Mouse (Mus musculus): ENCODE results near the gene Npsr1. TPM values are rescaled to one million over a fixed set of nuclear protein-coding genes. Genes with fewer than 3 reads are reported as not detected.

Npsr1 gene
- 0.19 and 0.62 TPM in 2 replicates for total RNA-seq (2014; rRNA removed)
- 0.29 and 0.62 TPM in 2 replicates for polyA plus RNA-seq (2015; fragmentation: Nextera tagmentation; extraction: Ambion mirVana)

DNA sequence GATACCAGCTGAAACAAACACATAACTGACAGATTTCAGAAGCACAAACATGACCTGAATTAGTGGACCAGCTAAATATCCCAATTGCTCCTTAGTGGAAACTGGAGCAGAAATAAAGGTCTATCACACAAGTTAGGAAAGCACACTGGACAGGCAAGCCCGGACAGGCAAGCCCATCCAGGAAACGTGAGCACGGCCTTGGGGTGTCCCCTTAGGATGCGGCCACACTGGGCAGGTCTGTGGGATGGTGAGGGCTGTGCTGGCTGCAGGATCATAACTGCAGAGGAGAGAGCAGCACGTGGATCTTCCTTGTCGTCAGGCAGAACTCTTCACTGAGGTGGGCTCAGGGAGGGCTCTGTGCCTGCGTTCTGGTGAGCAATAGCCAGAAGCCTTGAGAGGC is at the start of gene Npsr1:
Gene Npsr1 (plus strand): TSS at position 301 of the 400 bp plus-strand sequence.
- no peak for DNase-seq
- H3K4me3 ChIP-seq (ENCODE audit: low read depth, low read length): no peak within 1 kb of the TSS
- WGBS: 82% methylated on average over 7 of the region's 7 CpGs

GRCm38 (mm10) chr9:24051538-24051937 is 46.3 kb upstream of the Npsr1 start:
- DNase-seq (no peak), ATAC-seq (no peak)
- H3K9ac ChIP-seq: no peak overlapping the region
- no peaks in the 10 kb centered on the region for H3K9me3 ChIP-seq (ENCODE audit: low read length)
- H3K36me3 ChIP-seq (ENCODE audit: insufficient read depth): no peaks in the 10 kb centered on the region
- H3K4me1 ChIP-seq (ENCODE audit: insufficient read depth): no peaks in the 10 kb centered on the region
- no peak for TF ChIP-seq CTCF (IDR thresholded peaks at IDR 0.05; ENCODE audit: low read depth)
- no peak overlapping the region for H3K4me2 ChIP-seq (ENCODE audit: low read depth)
- H3K27me3 ChIP-seq (ENCODE audit: insufficient read depth, low read length): no peaks in the 10 kb centered on the region
- H3K4me3 ChIP-seq (ENCODE audit: low read depth, low read length): no peak overlapping the region
- H3K27ac ChIP-seq (ENCODE audit: low read depth, low read length): no peak overlapping the region

More for the DNA sequence above, at the start of gene Npsr1:
- H3K9ac ChIP-seq: no peak within 1 kb of the TSS
- no peak within 1 kb of the TSS for H3K4me2 ChIP-seq (ENCODE audit: low read depth)
- no peak for ATAC-seq
- no peaks in the 10 kb centered on the region for H3K36me3 ChIP-seq (ENCODE audit: insufficient read depth)
- no peak for TF ChIP-seq CTCF (IDR thresholded peaks at IDR 0.05; ENCODE audit: low read depth)
- no peak within 1 kb of the TSS for H3K27ac ChIP-seq (ENCODE audit: low read depth, low read length)
- no peaks in the 10 kb centered on the region for H3K4me1 ChIP-seq (ENCODE audit: insufficient read depth)
- no peaks in the 10 kb centered on the region for H3K9me3 ChIP-seq (ENCODE audit: low read length)
- no peaks in the 10 kb centered on the region for H3K27me3 ChIP-seq (ENCODE audit: insufficient read depth, low read length)

- H3K9me3 ChIP-seq (ENCODE audit: low read length): no peaks in the 10 kb centered on the region
- no peak for TF ChIP-seq CTCF (IDR thresholded peaks at IDR 0.05; ENCODE audit: low read depth)
- no peak overlapping the region for H3K9ac ChIP-seq
- no peaks in the 10 kb centered on the region for H3K4me1 ChIP-seq (ENCODE audit: insufficient read depth)
- H3K36me3 ChIP-seq (ENCODE audit: insufficient read depth): no peaks in the 10 kb centered on the region
- H3K27me3 ChIP-seq (ENCODE audit: insufficient read depth, low read length): no peaks in the 10 kb centered on the region
- DNase-seq: no peak
- no peak for ATAC-seq
- no peak overlapping the region for H3K27ac ChIP-seq (ENCODE audit: low read depth, low read length)
- no peak overlapping the region for H3K4me2 ChIP-seq (ENCODE audit: low read depth)
- no peak overlapping the region for H3K4me3 ChIP-seq (ENCODE audit: low read depth, low read length)
Observed at GRCm38 (mm10) chr9:24063251-24063650, 34.5 kb upstream of the Npsr1 start.

DNA sequence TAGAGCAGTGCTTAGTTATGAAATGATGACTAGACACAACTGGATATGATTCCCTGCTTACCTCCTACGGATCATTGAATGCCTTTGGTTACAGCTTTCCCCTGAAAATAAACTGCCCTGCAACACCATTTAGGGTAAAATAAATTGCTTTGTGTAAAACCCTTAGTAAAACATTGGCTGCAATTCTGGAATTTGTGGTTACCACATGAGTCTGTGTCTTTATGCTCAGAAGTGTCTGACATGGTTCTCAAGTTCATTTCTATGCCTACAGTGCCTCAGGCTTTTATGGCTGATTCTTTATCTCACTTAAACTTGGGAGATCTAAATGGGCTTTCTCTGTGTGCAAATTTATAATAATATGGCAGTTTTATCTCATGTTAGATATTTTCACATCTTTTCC is 26.1 kb upstream of the Npsr1 start:
- no peaks in the 10 kb centered on the region for H3K36me3 ChIP-seq (ENCODE audit: insufficient read depth)
- H3K4me2 ChIP-seq (ENCODE audit: low read depth): no peak overlapping the region
- H3K27me3 ChIP-seq (ENCODE audit: insufficient read depth, low read length): no peaks in the 10 kb centered on the region
- TF ChIP-seq CTCF (IDR thresholded peaks at IDR 0.05; ENCODE audit: low read depth): no peak
- no peaks in the 10 kb centered on the region for H3K9me3 ChIP-seq (ENCODE audit: low read length)
- 94% methylated on average over 1 of the region's 1 CpGs for WGBS
- no peak overlapping the region for H3K4me3 ChIP-seq (ENCODE audit: low read depth, low read length)
- no peak overlapping the region for H3K27ac ChIP-seq (ENCODE audit: low read depth, low read length)
- DNase-seq (no peak), ATAC-seq (no peak)
- H3K4me1 ChIP-seq (ENCODE audit: insufficient read depth): no peaks in the 10 kb centered on the region
- no peak overlapping the region for H3K9ac ChIP-seq

- Histone ChIP-seq H3K27ac (ENCODE audit: low read depth, low read length) (no peak overlapping the region), H3K9me3 (ENCODE audit: low read length) (no peaks in the 10 kb centered on the region), H3K9ac (no peak overlapping the region), H3K4me1 (ENCODE audit: insufficient read depth) (no peaks in the 10 kb centered on the region), H3K4me3 (ENCODE audit: low read depth, low read length) (no peak overlapping the region), H3K4me2 (ENCODE audit: low read depth) (no peak overlapping the region), H3K27me3 (ENCODE audit: insufficient read depth, low read length) (no peaks in the 10 kb centered on the region), H3K36me3 (ENCODE audit: insufficient read depth) (no peaks in the 10 kb centered on the region)
- ATAC-seq: no peak
- no peak for DNase-seq
- no peak for TF ChIP-seq CTCF (IDR thresholded peaks at IDR 0.05; ENCODE audit: low read depth)
Observed at GRCm38 (mm10) chr9:24077596-24077995, 20.2 kb upstream of the Npsr1 start.

GRCm38 (mm10) chr9:24091875-24092274 is 5.9 kb upstream of the Npsr1 start:
- no peak overlapping the region for H3K27ac ChIP-seq (ENCODE audit: low read depth, low read length)
- H3K27me3 ChIP-seq (ENCODE audit: insufficient read depth, low read length): no peaks in the 10 kb centered on the region
- no peaks in the 10 kb centered on the region for H3K36me3 ChIP-seq (ENCODE audit: insufficient read depth)
- no peaks in the 10 kb centered on the region for H3K9me3 ChIP-seq (ENCODE audit: low read length)
- ATAC-seq (no peak), DNase-seq (no peak)
- no peak overlapping the region for H3K9ac ChIP-seq
- no peak overlapping the region for H3K4me3 ChIP-seq (ENCODE audit: low read depth, low read length)
- H3K4me1 ChIP-seq (ENCODE audit: insufficient read depth): no peaks in the 10 kb centered on the region
- H3K4me2 ChIP-seq (ENCODE audit: low read depth): no peak overlapping the region
- TF ChIP-seq CTCF (IDR thresholded peaks at IDR 0.05; ENCODE audit: low read depth): no peak

GRCm38 (mm10) chr9:24098526-24098925 is 730 bp downstream of the Npsr1 start:
- Histone ChIP-seq H3K27me3 (ENCODE audit: insufficient read depth, low read length) (no peaks in the 10 kb centered on the region), H3K9me3 (ENCODE audit: low read length) (no peaks in the 10 kb centered on the region), H3K9ac (no peak overlapping the region), H3K4me1 (ENCODE audit: insufficient read depth) (no peaks in the 10 kb centered on the region), H3K36me3 (ENCODE audit: insufficient read depth) (no peaks in the 10 kb centered on the region), H3K4me3 (ENCODE audit: low read depth, low read length) (no peak overlapping the region), H3K27ac (ENCODE audit: low read depth, low read length) (no peak overlapping the region), H3K4me2 (ENCODE audit: low read depth) (no peak overlapping the region)
- WGBS: 49% methylated on average over 2 of the region's 2 CpGs
- TF ChIP-seq CTCF (IDR thresholded peaks at IDR 0.05; ENCODE audit: low read depth): no peak
- no peak for DNase-seq
- no peak for ATAC-seq

GRCm38 (mm10) chr9:24099631-24100030 is 1.8 kb downstream of the Npsr1 start:
- Histone ChIP-seq H3K4me1 (ENCODE audit: insufficient read depth) (no peaks in the 10 kb centered on the region), H3K27me3 (ENCODE audit: insufficient read depth, low read length) (no peaks in the 10 kb centered on the region), H3K4me2 (ENCODE audit: low read depth) (no peak overlapping the region), H3K27ac (ENCODE audit: low read depth, low read length) (no peak overlapping the region), H3K36me3 (ENCODE audit: insufficient read depth) (no peaks in the 10 kb centered on the region), H3K9ac (no peak overlapping the region), H3K9me3 (ENCODE audit: low read length) (no peaks in the 10 kb centered on the region), H3K4me3 (ENCODE audit: low read depth, low read length) (no peak overlapping the region)
- ATAC-seq (no peak), DNase-seq (no peak)
- WGBS: 63% methylated on average over 4 of the region's 4 CpGs
- no peak for TF ChIP-seq CTCF (IDR thresholded peaks at IDR 0.05; ENCODE audit: low read depth)

All from forebrain, postnatal 0 days (tissue).